Mouse (Mus musculus): ENCODE results near the gene Hcrt. TPM values are rescaled to one million over a fixed set of nuclear protein-coding genes. Genes with fewer than 3 reads are reported as not detected.

Gene Hcrt
- polyA plus RNA-seq, 1 experiment from 2014 or later, result not detected

- Histone ChIP-seq H3K4me1 (replicated peaks; ENCODE audit: insufficient read depth, low read length) (peaks cover 19% of the 10 kb centered on the region; the same call in 1 of the 2 replicates), H3K4me2 (ENCODE audit: low read length) (peak within 1 kb of the TSS; percentile 89), H3K9me3 (replicated peaks; ENCODE audit: low read length) (no peaks in the 10 kb centered on the region), H3K27ac (peak within 1 kb of the TSS; percentile 70), H3K4me3 (replicated peaks; ENCODE audit: low read depth, low read length) (peak within 1 kb of the TSS; percentile 86), H3K27me3 (ENCODE audit: insufficient read depth, low read length) (no peaks in the 10 kb centered on the region), H3K9ac (ENCODE audit: low read depth, low read length) (peak within 1 kb of the TSS; percentile 87), H3K36me3 (ENCODE audit: insufficient read depth, low read length) (peaks cover 40% of the 10 kb centered on the region)
- 1% methylated on average over 47 of the region's 48 CpGs for WGBS
- DNase-seq (ENCODE audit: low spot score) (peak; percentile 92), ATAC-seq (replicated peaks; ENCODE audit: low FRiP score, low read depth) (peak; percentile 79)
- TF ChIP-seq CTCF (IDR thresholded peaks at IDR 0.05; ENCODE audit: low read depth), result no peak
Measured at GRCm38 (mm10) chr11:100711783-100712615, 50.7 kb downstream of the Hcrt start, which contains the start of gene Kat2a. Gene Kat2a (minus strand): TSS chr11:100712465.

Other genes starting within 250 kb of the Hcrt start
- gene Acly, start 234.9 kb downstream of the Hcrt start, polyA plus RNA-seq (2015; fragmentation: Nextera tagmentation; extraction: Ambion mirVana), result 86.4 and 98.4 TPM in 2 replicates
- gene Ttc25, start 217.3 kb downstream of the Hcrt start, polyA plus RNA-seq (2015; fragmentation: Nextera tagmentation; extraction: Ambion mirVana), result 0.72 and 0.96 TPM in 2 replicates
- gene Cnp, start 188.0 kb downstream of the Hcrt start, polyA plus RNA-seq (2015; fragmentation: Nextera tagmentation; extraction: Ambion mirVana), result 23.7 and 24.2 TPM in 2 replicates
- gene Nkiras2, start 143.7 kb downstream of the Hcrt start, polyA plus RNA-seq (2015; fragmentation: Nextera tagmentation; extraction: Ambion mirVana), result 52.6 and 54.0 TPM in 2 replicates
- gene Dnajc7, start 142.8 kb downstream of the Hcrt start, polyA plus RNA-seq (2015; fragmentation: Nextera tagmentation; extraction: Ambion mirVana), result 142 and 151 TPM in 2 replicates
- gene Zfp385c, start 70.5 kb downstream of the Hcrt start, polyA plus RNA-seq (2015; fragmentation: Nextera tagmentation; extraction: Ambion mirVana), result 1.6 and 2.5 TPM in 2 replicates
- gene Dhx58, start 58.7 kb downstream of the Hcrt start, polyA plus RNA-seq (2015; fragmentation: Nextera tagmentation; extraction: Ambion mirVana), result 3.3 and 3.7 TPM in 2 replicates
- gene Kat2a, start 50.5 kb downstream of the Hcrt start, polyA plus RNA-seq (2015; fragmentation: Nextera tagmentation; extraction: Ambion mirVana), result 39.0 and 40.2 TPM in 2 replicates
- 0.37 TPM in 1 of 2 replicates, not detected in the other for gene Hspb9, start 49.1 kb downstream of the Hcrt start, polyA plus RNA-seq (2015; fragmentation: Nextera tagmentation; extraction: Ambion mirVana)
- gene Rab5c, start 24.7 kb downstream of the Hcrt start, polyA plus RNA-seq (2015; fragmentation: Nextera tagmentation; extraction: Ambion mirVana), result 34.7 and 39.0 TPM in 2 replicates
- gene Kcnh4, start 3.0 kb downstream of the Hcrt start, polyA plus RNA-seq (2015; fragmentation: Nextera tagmentation; extraction: Ambion mirVana), result not detected in 2 replicates
- 4.8 and 5.9 TPM in 2 replicates for gene Ghdc, start 8.0 kb upstream of the Hcrt start, polyA plus RNA-seq (2015; fragmentation: Nextera tagmentation; extraction: Ambion mirVana)
- 14.4 and 14.6 TPM in 2 replicates for gene Stat5b, start 87.8 kb upstream of the Hcrt start, polyA plus RNA-seq (2015; fragmentation: Nextera tagmentation; extraction: Ambion mirVana)
- gene Stat5a, start 96.4 kb upstream of the Hcrt start, polyA plus RNA-seq (2015; fragmentation: Nextera tagmentation; extraction: Ambion mirVana), result 4.0 and 4.4 TPM in 2 replicates
- 48.0 and 51.8 TPM in 2 replicates for gene Stat3, start 176.6 kb upstream of the Hcrt start, polyA plus RNA-seq (2015; fragmentation: Nextera tagmentation; extraction: Ambion mirVana)
- 143 and 156 TPM in 2 replicates for gene Cavin1, start 208.0 kb upstream of the Hcrt start, polyA plus RNA-seq (2015; fragmentation: Nextera tagmentation; extraction: Ambion mirVana)
- gene Atp6v0a1, start 246.5 kb upstream of the Hcrt start, polyA plus RNA-seq (2015; fragmentation: Nextera tagmentation; extraction: Ambion mirVana), result 33.8 and 35.1 TPM in 2 replicates